Mouse (Mus musculus) G1E (cell line): ENCODE data around the gene Nfs1. TPM values are rescaled to one million over a fixed set of nuclear protein-coding genes. Genes with fewer than 3 reads are reported as not detected.

Source experiments
- ATAC-seq: 2 replicates; pipeline ENCODE4 v1.8.0; 2016; ENCODE audit warnings: mild to moderate bottlenecking; ENCODE audit not compliant: insufficient number of reproducible peaks, poor library complexity, low FRiP score, severe bottlenecking; ENCODE audit errors: extremely low read depth
- DNase-seq: peaks from one replicate; pipeline ENCODE4 v3.0.0; 2012; ENCODE audit warnings: low spot score
- H3K27me3 ChIP-seq: 2 replicates; pipeline ENCODE4 v1.6.1; 2012; ENCODE audit warnings: mild to moderate bottlenecking, low read length, inconsistent platforms; ENCODE audit not compliant: insufficient read depth
- H3K36me3 ChIP-seq: replicated peaks from 2 replicates; pipeline ENCODE3; 2012; ENCODE audit warnings: mild to moderate bottlenecking, inconsistent platforms
- H3K4me1 ChIP-seq: 2 replicates; pipeline ENCODE4 v1.6.1; 2012; ENCODE audit warnings: low read depth, low read length, inconsistent platforms, mixed read lengths; ENCODE audit not compliant: insufficient read depth
- H3K4me3 ChIP-seq: 2 replicates; pipeline ENCODE4 v1.5.1; 2012; ENCODE audit warnings: low read depth, mild to moderate bottlenecking, inconsistent platforms, low read length, moderate library complexity, mixed read lengths
- H3K9me3 ChIP-seq: replicated peaks from 2 replicates; pipeline ENCODE4 v1.6.1; 2012; ENCODE audit warnings: inconsistent platforms
- CTCF ChIP-seq: IDR thresholded peaks from 2 replicates; pipeline ENCODE4 v1.5.1; 2012; ENCODE audit warnings: low read depth, low read length, inconsistent platforms, mixed read lengths
- GATA1 ChIP-seq: IDR thresholded peaks from 2 replicates; pipeline ENCODE4 v1.6.1; 2012; ENCODE audit warnings: borderline replicate concordance, low read length, inconsistent platforms, mixed read lengths
- GATA2 ChIP-seq: IDR thresholded peaks from 2 replicates; pipeline ENCODE4 v1.6.1; 2012; ENCODE audit warnings: low read depth, low read length, inconsistent platforms, borderline replicate concordance
- POLR2AphosphoS5 ChIP-seq: IDR thresholded peaks from 2 replicates; pipeline ENCODE4 v1.6.1; 2012; ENCODE audit warnings: low read depth, low read length, inconsistent platforms; ENCODE audit not compliant: insufficient replicate concordance
- TAL1 ChIP-seq: conservative IDR thresholded peaks from 2 replicates; pipeline ENCODE4 v1.6.1; 2012; ENCODE audit warnings: low read depth, low read length, inconsistent platforms, mixed read lengths
- polyA plus RNA-seq: library from polyadenylated mRNA; stranded (reverse); fragments of >175 nt; gene quantifications from 2 replicates; pipeline ENCODE4 v1.2.3, GENCODE M21; 2012
- total RNA-seq, 2 experiments: library from RNA; stranded (forward) in 1 of 2; stranded (reverse) in 1 of 2; fragments of 200-1000 nt in 1 of 2; fragments of >200 nt in 1 of 2; fragmentation: Nextera tagmentation in 1 of 2; gene quantifications; 2 replicates each; pipeline ENCODE4 v1.2.3; 2014 to 2017

Nfs1 gene
- total and polyA plus RNA-seq, 3 experiments = 33.9 to 46.2 (median 36.3) TPM

GRCm38 (mm10) chr2:156177651-156178050 is 33.7 kb upstream of the Nfs1 start:
- peak overlapping the region; percentile 97 for H3K4me3 ChIP-seq
- H3K36me3 ChIP-seq = peaks cover 50% of the 10 kb centered on the region
- ATAC-seq (no peak), DNase-seq (no peak)
- peaks cover 35% of the 10 kb centered on the region for H3K4me1 ChIP-seq
- TF ChIP-seq CTCF = no peak
- TF ChIP-seq POLR2AphosphoS5 = no peak
- no peak for TF ChIP-seq GATA1
- no peak for TF ChIP-seq TAL1
- no peak for TF ChIP-seq GATA2
- H3K27me3 ChIP-seq = no peaks in the 10 kb centered on the region
- no peaks in the 10 kb centered on the region for H3K9me3 ChIP-seq

GRCm38 (mm10) chr2:156177079-156177478 is 33.1 kb upstream of the Nfs1 start:
- TF ChIP-seq CTCF (no peak), TAL1 (no peak), POLR2AphosphoS5 (no peak), GATA2 (no peak), GATA1 (no peak)
- Histone ChIP-seq H3K9me3 (no peaks in the 10 kb centered on the region), H3K4me3 (peak overlapping the region; percentile 46; the same call in 1 of the 2 replicates), H3K27me3 (no peaks in the 10 kb centered on the region), H3K4me1 (peaks cover 30% of the 10 kb centered on the region), H3K36me3 (peaks cover 55% of the 10 kb centered on the region)
- DNase-seq (no peak), ATAC-seq (no peak)

- H3K27me3 ChIP-seq = no peaks in the 10 kb centered on the region
- H3K4me3 ChIP-seq = no peak overlapping the region
- peaks cover 85% of the 10 kb centered on the region for H3K36me3 ChIP-seq
- DNase-seq (no peak), ATAC-seq (no peak)
- no peaks in the 10 kb centered on the region for H3K9me3 ChIP-seq
- TF ChIP-seq TAL1 (no peak), GATA1 (no peak), POLR2AphosphoS5 (no peak), GATA2 (no peak), CTCF (no peak)
- peaks cover 26% of the 10 kb centered on the region; the same call in 1 of the 2 replicates for H3K4me1 ChIP-seq
Measured at GRCm38 (mm10) chr2:156166557-156166956, 22.6 kb upstream of the Nfs1 start.

- Histone ChIP-seq H3K4me1 (peaks cover 28% of the 10 kb centered on the region; the same call in 1 of the 2 replicates), H3K9me3 (no peaks in the 10 kb centered on the region), H3K36me3 (peaks cover 90% of the 10 kb centered on the region), H3K4me3 (no peak overlapping the region), H3K27me3 (no peaks in the 10 kb centered on the region)
- ATAC-seq (no peak), DNase-seq (no peak)
- TF ChIP-seq GATA1 (no peak), GATA2 (no peak), POLR2AphosphoS5 (no peak), TAL1 (no peak), CTCF (no peak)
Measured at GRCm38 (mm10) chr2:156165478-156165877, 21.5 kb upstream of the Nfs1 start.

- DNase-seq (no peak), ATAC-seq (no peak)
- TF ChIP-seq GATA1 (no peak), POLR2AphosphoS5 (no peak), GATA2 (no peak), TAL1 (no peak), CTCF (no peak)
- Histone ChIP-seq H3K4me1 (peaks cover 14% of the 10 kb centered on the region), H3K36me3 (peaks cover 80% of the 10 kb centered on the region), H3K4me3 (no peak overlapping the region), H3K27me3 (no peaks in the 10 kb centered on the region), H3K9me3 (no peaks in the 10 kb centered on the region)
Measured at GRCm38 (mm10) chr2:156151538-156151937, 7.6 kb upstream of the Nfs1 start.

GRCm38 (mm10) chr2:156147316-156147915 is 3.4 kb upstream of the Nfs1 start:
- no peaks in the 10 kb centered on the region for H3K9me3 ChIP-seq
- H3K27me3 ChIP-seq = no peaks in the 10 kb centered on the region
- ATAC-seq (no peak), DNase-seq (no peak)
- H3K4me3 ChIP-seq = no peak overlapping the region
- H3K36me3 ChIP-seq = peaks cover 55% of the 10 kb centered on the region
- H3K4me1 ChIP-seq = peaks cover 28% of the 10 kb centered on the region
- TF ChIP-seq TAL1 = no peak
- no peak for TF ChIP-seq POLR2AphosphoS5
- TF ChIP-seq CTCF = no peak
- TF ChIP-seq GATA1 = no peak
- no peak for TF ChIP-seq GATA2
